Mouse (Mus musculus) embryo, embryonic 11.5 days (tissue): ENCODE measurements around the gene Dot1l.

ENCODE experiments used
- DNase-seq: peaks from one replicate; pipeline ENCODE4 v3.0.0-alpha.2; 2012; ENCODE audit warnings: low read depth, low spot score

Dot1l gene

GRCm38 (mm10) chr10:80754594-80755290 lies at the start of gene Dot1l:
Dot1l (plus strand) TSS chr10:80755206.
- DNase-seq: peak; percentile 96

GRCm38 (mm10) chr10:80705479-80705878 lies 49.5 kb upstream of the Dot1l start:
- DNase-seq: no peak

- DNase-seq: no peak
Measured at GRCm38 (mm10) chr10:80710834-80711233, 44.2 kb upstream of the Dot1l start.

GRCm38 (mm10) chr10:80717281-80717680 lies 37.7 kb upstream of the Dot1l start:
- no peak for DNase-seq

- no peak for DNase-seq
Measured at GRCm38 (mm10) chr10:80727369-80728127, 27.5 kb upstream of the Dot1l start.

GRCm38 (mm10) chr10:80732611-80733101 lies 22.4 kb upstream of the Dot1l start:
- DNase-seq: no peak

- no peak for DNase-seq
Measured at GRCm38 (mm10) chr10:80736731-80737130, 18.3 kb upstream of the Dot1l start.

- DNase-seq: no peak
Measured at GRCm38 (mm10) chr10:80738657-80739056, 16.3 kb upstream of the Dot1l start.

- no peak for DNase-seq
Measured at GRCm38 (mm10) chr10:80741146-80741545, 13.9 kb upstream of the Dot1l start.

GRCm38 (mm10) chr10:80741634-80742179 lies 13.3 kb upstream of the Dot1l start:
- DNase-seq: no peak

GRCm38 (mm10) chr10:80742180-80742978 lies 12.6 kb upstream of the Dot1l start, which contains the start of gene Ap3d1:
Ap3d1 (minus strand) TSS chr10:80742264.
- DNase-seq: peak; percentile 99

GRCm38 (mm10) chr10:80744262-80744661 lies 10.7 kb upstream of the Dot1l start:
- DNase-seq: no peak

GRCm38 (mm10) chr10:80747410-80747809 lies 7.6 kb upstream of the Dot1l start:
- no peak for DNase-seq

GRCm38 (mm10) chr10:80748609-80749008 lies 6.4 kb upstream of the Dot1l start:
- peak; percentile 63 for DNase-seq

- no peak for DNase-seq
Measured at GRCm38 (mm10) chr10:80751188-80751832, 3.7 kb upstream of the Dot1l start.

- peak; percentile 58 for DNase-seq
Measured at GRCm38 (mm10) chr10:80752079-80752625, 2.9 kb upstream of the Dot1l start.

GRCm38 (mm10) chr10:80755291-80756015 lies 447 bp downstream of the Dot1l start:
- DNase-seq: no peak

- DNase-seq: no peak
Measured at GRCm38 (mm10) chr10:80756099-80756498, 1.1 kb downstream of the Dot1l start.

- DNase-seq: no peak
Measured at GRCm38 (mm10) chr10:80756509-80756908, 1.5 kb downstream of the Dot1l start.

GRCm38 (mm10) chr10:80756967-80757366 lies 2.0 kb downstream of the Dot1l start:
- DNase-seq: no peak
